Mouse (Mus musculus): ENCODE measurements at regions not wholly inside any gene's neighbourhood (a gene's known extent, or its start where the extent isn't known, plus 50 kb on each side); places are given as distances from the start of the nearest gene placed in this dataset.

GRCm38 (mm10) chr4:33599966-33600365 lies 289.9 kb downstream of the Rngtt start:
- TF ChIP-seq TAL1 (IDR thresholded peaks at IDR 0.05; ENCODE audit: low read length) = no peak
- no peak for TF ChIP-seq GATA1 (IDR thresholded peaks at IDR 0.05; ENCODE audit: low read length)
